Mouse (Mus musculus) CD8-positive naive resting alpha-beta T cell, adult 57 days (primary cell): ENCODE results near the gene Gm1993. TPM values are rescaled to one million over a fixed set of nuclear protein-coding genes. Genes with fewer than 3 reads are reported as not detected.

ENCODE experiments used
- total RNA-seq: library from RNA; stranded (reverse); gene quantifications from one replicate; pipeline ENCODE4 v1.2.4, GENCODE M21; 2023

The Gm1993 gene
- total RNA-seq = not detected

GRCm38 (mm10) chrX:25570352-25570751 is at the start of gene Gm1993:
Gene Gm1993 (minus strand): TSS chrX:25570452.

